Mouse (Mus musculus): ENCODE data around the gene Gm20388.

GRCm38 (mm10) chr8:123907604-123908003 lies 3997.0 kb downstream of the Gm20388 start:
- TF ChIP-seq CTCF (IDR thresholded peaks at IDR 0.05; ENCODE audit: low read depth, low read length): no peak
- no peak for TF ChIP-seq POLR2AphosphoS5 (IDR thresholded peaks at IDR 0.05; ENCODE audit: insufficient replicate concordance, low read depth, low read length)
- no peak for TF ChIP-seq GATA1 (IDR thresholded peaks at IDR 0.05; ENCODE audit: borderline replicate concordance, low read length)
- TF ChIP-seq TAL1 (conservative IDR thresholded peaks at IDR 0.05; ENCODE audit: low read depth, low read length): no peak

Measured in G1E (cell line).